Mouse (Mus musculus) heart, adult 2 months (tissue): ENCODE measurements around the gene Anapc4. TPM values are rescaled to one million over a fixed set of nuclear protein-coding genes. Genes with fewer than 3 reads are reported as not detected.

Experiments used
- DNase-seq, 2 experiments: peaks; one replicate each; pipeline ENCODE4 v3.0.0; 2021
- H3K27ac ChIP-seq: fragments of 200-600 bp; 2 replicates; pipeline ENCODE4 v1.8.1; 2022
- H3K27me3 ChIP-seq: fragments of 200-500 bp; 2 replicates; pipeline ENCODE4 v1.6.1; 2012; ENCODE audit warnings: mild to moderate bottlenecking, low read length, inconsistent platforms, mixed read lengths; ENCODE audit not compliant: control insufficient read depth, insufficient read depth
- H3K36me3 ChIP-seq: fragments of 200-500 bp; 2 replicates; pipeline ENCODE4 v1.6.1; 2012; ENCODE audit warnings: low read length, inconsistent platforms; ENCODE audit not compliant: control insufficient read depth, insufficient read depth
- H3K4me1 ChIP-seq: fragments of 200-500 bp; 2 replicates; pipeline ENCODE4 v1.6.1; 2011; ENCODE audit warnings: low read length; ENCODE audit not compliant: control insufficient read depth, insufficient read depth
- H3K4me3 ChIP-seq: fragments of 200-600 bp; 2 replicates; pipeline ENCODE4 v1.8.1; 2022
- H3K79me2 ChIP-seq: fragments of 200-500 bp; replicated peaks from 2 replicates; pipeline ENCODE4 v1.6.1; 2012; ENCODE audit warnings: mild to moderate bottlenecking, inconsistent platforms, low read length, moderate library complexity, mixed read lengths; ENCODE audit not compliant: control insufficient read depth, insufficient read depth
- H3K9ac ChIP-seq: fragments of 200-500 bp; 2 replicates; pipeline ENCODE4 v1.6.1; 2012; ENCODE audit warnings: low read depth, mild to moderate bottlenecking, control low read depth, inconsistent platforms, low read length, mixed read lengths
- CTCF ChIP-seq: fragments of 200-600 bp; IDR thresholded peaks from 2 replicates; pipeline ENCODE4 v1.8.1; 2022; ENCODE audit warnings: antibody characterized with exemption, mild to moderate bottlenecking, moderate library complexity
- EP300 ChIP-seq: fragments of 200-500 bp; IDR thresholded peaks from 2 replicates; pipeline ENCODE4 v1.6.1; 2011; ENCODE audit warnings: low read depth, low read length, control low read depth; ENCODE audit not compliant: insufficient read depth
- POLR2A ChIP-seq: fragments of 200-500 bp; IDR thresholded peaks from 2 replicates; pipeline ENCODE4 v1.6.1; 2011; ENCODE audit warnings: mild to moderate bottlenecking, low read depth, low read length, control low read depth; ENCODE audit not compliant: insufficient read depth
- WGBS: fragments of 180-500 bp; shearing (Covaris S2); methylation state at CpG from one replicate; pipeline ENCODE4 v1.1.7; 2018; 5-methylcytosine and 5-hydroxymethylcytosine counted together
- intact Hi-C: fragments of 180-260 bp; cut with DNase I; formaldehyde crosslinking; loops from one replicate; pipeline ENCODE4 v1.15.1; 2025
- polyA plus RNA-seq: library from polyadenylated mRNA; depleted of rRNA; stranded (reverse); fragments of >200 nt; gene quantifications from 2 replicates; pipeline ENCODE4 v1.2.3, GENCODE M21; 2012
- total RNA-seq, 2 experiments: library from RNA; stranded (reverse); gene quantifications; 2 replicates each; pipeline ENCODE4 v1.2.3; 2021

Gene Anapc4
- total and polyA plus RNA-seq, 3 experiments, result 17.3 to 38.8 (median 37.4) TPM

- DNase-seq, result no peak
- H3K4me3 ChIP-seq, result no peak overlapping the region
- H3K27ac ChIP-seq, result no peak overlapping the region
- intact Hi-C loops, result no loop called here
- H3K36me3 ChIP-seq, result no peaks in the 10 kb centered on the region
- no peaks in the 10 kb centered on the region for H3K79me2 ChIP-seq
- no peak for TF ChIP-seq CTCF
- TF ChIP-seq POLR2A, result no peak
- TF ChIP-seq EP300, result no peak
- 81% methylated on average over 4 of the region's 4 CpGs for WGBS
- H3K4me1 ChIP-seq, result no peaks in the 10 kb centered on the region
- H3K27me3 ChIP-seq, result no peaks in the 10 kb centered on the region
- H3K9ac ChIP-seq, result no peak overlapping the region
Observed at GRCm38 (mm10) chr5:52805801-52806200, 28.0 kb upstream of the Anapc4 start.

DNA sequence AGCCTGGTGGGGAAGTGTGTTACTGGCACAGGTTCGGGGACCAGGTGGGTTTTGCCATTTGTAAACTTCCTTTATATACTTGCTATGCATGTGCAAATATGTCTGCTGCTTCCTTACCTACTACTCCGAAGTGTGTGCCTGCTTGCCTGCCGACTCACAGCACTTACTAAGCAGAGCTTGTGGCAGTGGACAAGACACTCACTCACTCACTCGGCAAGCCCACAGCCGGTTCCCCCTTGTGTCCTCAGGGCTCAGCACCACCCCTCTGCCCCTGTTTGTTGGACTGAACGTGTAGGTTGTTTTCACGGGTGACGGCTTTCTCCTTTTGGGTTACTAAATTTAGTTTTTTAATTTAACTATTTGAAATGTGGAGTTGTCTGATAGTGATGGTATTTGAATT, 27.5 kb upstream of the Anapc4 start:
- Histone ChIP-seq H3K9ac (no peak overlapping the region), H3K36me3 (no peaks in the 10 kb centered on the region), H3K79me2 (no peaks in the 10 kb centered on the region), H3K27ac (no peak overlapping the region), H3K4me3 (no peak overlapping the region), H3K4me1 (no peaks in the 10 kb centered on the region), H3K27me3 (no peaks in the 10 kb centered on the region)
- intact Hi-C loops, result no loop called here
- TF ChIP-seq CTCF (no peak), EP300 (no peak), POLR2A (no peak)
- 73% methylated on average over 8 of the region's 8 CpGs for WGBS
- DNase-seq, result no peak

DNA sequence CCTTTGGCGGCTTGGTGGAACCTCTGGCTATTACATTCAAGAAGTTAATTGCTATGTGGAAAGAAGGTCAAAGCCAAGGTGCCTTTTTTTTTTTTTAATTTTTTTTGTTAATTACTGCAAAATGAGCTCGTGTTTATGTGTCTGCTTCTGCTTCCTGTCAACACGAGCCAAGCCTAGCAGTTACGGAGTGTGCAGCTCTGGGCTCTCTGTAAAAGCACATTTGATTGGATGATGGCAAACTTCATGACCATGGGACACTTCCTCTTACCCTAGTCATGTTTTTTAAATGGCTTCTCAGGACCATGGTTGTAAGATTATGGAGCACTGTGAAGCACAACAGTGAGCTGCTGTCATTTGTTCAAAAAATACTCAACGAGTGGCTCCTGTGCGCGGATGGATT, 26.8 kb upstream of the Anapc4 start:
- TF ChIP-seq CTCF, result no peak
- no peak for TF ChIP-seq EP300
- TF ChIP-seq POLR2A, result no peak
- 76% methylated on average over 7 of the region's 7 CpGs for WGBS
- Histone ChIP-seq H3K79me2 (no peaks in the 10 kb centered on the region), H3K27ac (no peak overlapping the region), H3K27me3 (no peaks in the 10 kb centered on the region), H3K36me3 (no peaks in the 10 kb centered on the region), H3K9ac (no peak overlapping the region), H3K4me3 (no peak overlapping the region), H3K4me1 (no peaks in the 10 kb centered on the region)
- intact Hi-C loops, result no loop called here
- DNase-seq, result no peak

DNA sequence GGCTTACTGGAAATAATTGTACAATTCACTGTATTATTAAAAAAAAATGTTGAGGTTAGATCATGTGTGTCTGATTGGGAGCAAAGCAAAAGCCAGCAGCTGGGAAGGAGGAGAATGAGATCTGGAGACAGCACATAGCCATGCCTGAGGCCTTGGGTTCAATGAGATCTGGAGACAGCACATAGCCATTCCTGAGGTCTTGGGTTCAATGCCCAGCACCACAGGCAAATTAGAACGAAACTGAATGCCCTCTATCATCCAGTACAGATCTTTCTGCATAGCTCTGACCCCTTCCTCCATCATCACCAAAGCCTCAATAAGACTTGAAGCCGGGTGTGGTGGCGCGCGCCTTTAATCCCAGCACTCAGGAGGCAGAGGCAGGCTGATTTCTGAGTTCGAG, 23.4 kb upstream of the Anapc4 start:
- Histone ChIP-seq H3K36me3 (no peaks in the 10 kb centered on the region), H3K4me3 (no peak overlapping the region), H3K4me1 (no peaks in the 10 kb centered on the region), H3K27ac (no peak overlapping the region), H3K9ac (no peak overlapping the region), H3K79me2 (no peaks in the 10 kb centered on the region), H3K27me3 (no peaks in the 10 kb centered on the region)
- 90% methylated on average over 6 of the region's 6 CpGs for WGBS
- intact Hi-C loops, result no loop called here
- no peak for DNase-seq
- no peak for TF ChIP-seq POLR2A
- no peak for TF ChIP-seq CTCF

DNA sequence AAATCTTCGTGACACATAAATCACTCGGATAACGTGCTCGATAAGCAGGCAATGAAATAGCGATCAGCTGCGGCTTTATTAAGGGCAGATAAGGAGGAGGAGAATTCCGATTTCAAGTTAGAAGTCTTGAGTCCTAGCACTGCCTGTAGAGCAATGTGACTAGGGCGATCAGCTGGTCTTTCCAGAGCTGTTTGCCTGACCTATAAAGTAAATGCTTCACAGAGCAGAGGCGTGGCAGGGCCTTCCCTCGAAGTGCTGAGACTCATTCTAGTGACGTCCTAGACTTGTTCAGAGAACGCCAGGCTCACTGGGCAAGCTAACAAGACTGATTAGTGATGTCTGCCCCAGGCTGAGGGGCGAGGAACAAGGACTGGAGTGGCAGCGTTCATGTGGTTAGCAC, 22.8 kb upstream of the Anapc4 start:
- no peaks in the 10 kb centered on the region for H3K27me3 ChIP-seq

DNA sequence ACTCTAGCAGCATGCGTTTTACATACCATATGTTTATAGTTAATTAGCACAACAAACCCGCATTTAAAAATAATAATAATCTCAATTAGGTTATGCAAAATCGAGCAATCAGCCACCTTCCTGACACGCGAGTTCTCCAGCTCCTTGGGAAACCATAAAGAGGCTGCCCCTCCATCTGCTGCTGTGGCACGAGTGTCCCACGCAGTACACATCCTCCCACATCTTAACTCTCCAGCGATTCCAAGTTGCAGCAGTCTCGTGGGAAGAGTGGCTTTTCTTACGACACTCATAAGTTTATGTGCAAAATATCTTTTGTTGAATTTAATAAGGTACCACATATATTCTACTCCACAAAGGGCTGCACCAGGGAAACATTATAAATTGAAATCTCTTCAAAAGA, 21.4 kb upstream of the Anapc4 start:
- Histone ChIP-seq H3K27me3 (no peaks in the 10 kb centered on the region), H3K4me3 (no peak overlapping the region), H3K36me3 (no peaks in the 10 kb centered on the region), H3K9ac (no peak overlapping the region), H3K79me2 (no peaks in the 10 kb centered on the region), H3K4me1 (no peaks in the 10 kb centered on the region), H3K27ac (no peak overlapping the region)
- WGBS, result 88% methylated on average over 10 of the region's 10 CpGs
- no peak for DNase-seq
- TF ChIP-seq POLR2A, result no peak
- no peak for TF ChIP-seq EP300
- no peak for TF ChIP-seq CTCF
- intact Hi-C loops, result no loop called here

More for the DNA sequence above, 22.8 kb upstream of the Anapc4 start:
- Histone ChIP-seq H3K4me3 (no peak overlapping the region), H3K9ac (no peak overlapping the region), H3K79me2 (no peaks in the 10 kb centered on the region), H3K27ac (no peak overlapping the region), H3K36me3 (no peaks in the 10 kb centered on the region), H3K4me1 (no peaks in the 10 kb centered on the region)
- intact Hi-C loops, result no loop called here
- TF ChIP-seq POLR2A, result no peak
- no peak for TF ChIP-seq CTCF
- no peak for TF ChIP-seq EP300
- 93% methylated on average over 14 of the region's 14 CpGs for WGBS
- no peak for DNase-seq

DNA sequence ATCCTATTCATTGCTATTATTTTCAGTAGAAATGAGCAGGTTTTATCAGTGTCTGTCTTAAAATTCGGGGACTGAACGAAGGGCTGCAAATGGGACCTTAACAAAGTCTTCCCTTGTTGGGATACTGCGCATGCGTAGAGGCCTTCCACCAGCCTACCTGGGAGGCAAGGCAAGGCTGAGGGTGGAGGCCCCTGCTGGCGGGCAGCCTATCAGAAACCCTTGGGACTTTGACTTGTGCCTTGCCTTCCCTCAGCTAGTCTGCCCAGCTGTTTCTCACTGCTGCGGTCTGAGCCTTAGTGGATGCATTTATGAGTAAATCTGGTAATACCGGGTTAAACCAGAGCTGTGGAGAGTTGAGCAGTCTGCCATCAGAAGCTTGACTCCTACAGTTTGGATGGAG, 20.5 kb upstream of the Anapc4 start:
- no peaks in the 10 kb centered on the region for H3K4me1 ChIP-seq
- no peaks in the 10 kb centered on the region for H3K36me3 ChIP-seq
- WGBS, result 92% methylated on average over 7 of the region's 7 CpGs
- H3K79me2 ChIP-seq, result no peaks in the 10 kb centered on the region
- no peak overlapping the region for H3K4me3 ChIP-seq
- no peaks in the 10 kb centered on the region for H3K27me3 ChIP-seq
- no peak for TF ChIP-seq POLR2A
- TF ChIP-seq CTCF, result no peak
- H3K27ac ChIP-seq, result no peak overlapping the region
- no peak for DNase-seq
- H3K9ac ChIP-seq, result no peak overlapping the region
- intact Hi-C loops, result no loop called here
